In genomic region chr5:107371335-107371734, GRCm38 (mm10) we compare ENCODE assay signal across 27 mouse cellular contexts. TPM values are rescaled to one million over a fixed set of nuclear protein-coding genes. Genes with fewer than 3 reads are reported as not detected.
"Had no signal": no experiment of that assay in that cellular context is flagged by ENCODE, and none has a peak within 500 bp of the region (broad histone marks: within the 10 kb centered on the region; RNA-seq: fewer than 3 reads in every experiment).

No protein-coding gene starts in this region.

- H3K27me3 ChIP-seq: embryonic facial prominence, embryonic 12.5 days; embryonic facial prominence, embryonic 13.5 days; embryonic facial prominence, embryonic 15.5 days; forebrain, embryonic 12.5 days; forebrain, embryonic 13.5 days; forebrain, embryonic 15.5 days had no signal

- H3K4me3 ChIP-seq: embryonic facial prominence, embryonic 10.5 days; embryonic facial prominence, embryonic 12.5 days; embryonic facial prominence, embryonic 13.5 days; embryonic facial prominence, embryonic 15.5 days; erythroblast, embryonic 14.5 days; forebrain, embryonic 10.5 days; forebrain, embryonic 12.5 days; forebrain, embryonic 13.5 days; forebrain, embryonic 15.5 days; gastrocnemius, adult 2 months; heart, adult 2 months had no signal

- H3K36me3 ChIP-seq: embryonic facial prominence, embryonic 10.5 days; forebrain, embryonic 10.5 days; forebrain, embryonic 12.5 days; forebrain, embryonic 15.5 days had no signal

- DNase-seq: cerebellum, adult 9-10 months; cerebellum, adult 9-11 months; cerebellum, postnatal 10 days; cerebellum, postnatal 14 days; cerebellum, postnatal 25 days; cerebellum, postnatal 36 days; embryo, embryonic 11 days; forebrain, postnatal 0 days; gastrocnemius, adult 2 months; gastrocnemius, postnatal 10 days; gastrocnemius, postnatal 14 days; gastrocnemius, postnatal 25 days; gastrocnemius, postnatal 36 days; heart, adult 11 months; heart, adult 18-20 months; heart, adult 2 months had no signal

- H3K9me3 ChIP-seq: embryonic facial prominence, embryonic 10.5 days; embryonic facial prominence, embryonic 12.5 days; embryonic facial prominence, embryonic 13.5 days; embryonic facial prominence, embryonic 15.5 days; forebrain, embryonic 10.5 days; forebrain, embryonic 12.5 days; forebrain, embryonic 13.5 days; forebrain, embryonic 15.5 days had no signal

- H3K4me2 ChIP-seq: embryonic facial prominence, embryonic 12.5 days; embryonic facial prominence, embryonic 13.5 days; embryonic facial prominence, embryonic 15.5 days; forebrain, embryonic 12.5 days; forebrain, embryonic 13.5 days; forebrain, embryonic 15.5 days had no signal

- H3K4me1 ChIP-seq: embryonic facial prominence, embryonic 12.5 days; embryonic facial prominence, embryonic 13.5 days; embryonic facial prominence, embryonic 15.5 days; forebrain, embryonic 13.5 days; forebrain, embryonic 15.5 days had no signal

- H3K9ac ChIP-seq: embryonic facial prominence, embryonic 12.5 days; embryonic facial prominence, embryonic 13.5 days; embryonic facial prominence, embryonic 15.5 days; forebrain, embryonic 12.5 days; forebrain, embryonic 13.5 days; forebrain, embryonic 15.5 days; forebrain, postnatal 0 days had no signal

- H3K27ac ChIP-seq: embryonic facial prominence, embryonic 12.5 days; embryonic facial prominence, embryonic 13.5 days; embryonic facial prominence, embryonic 15.5 days; forebrain, embryonic 12.5 days; forebrain, embryonic 13.5 days; forebrain, embryonic 15.5 days; gastrocnemius, adult 2 months; heart, adult 2 months had no signal

RNA-seq across cellular contexts. Expression of gene Ephx4, which starts 31.2 kb away (rescaled TPM):
- total RNA-seq: common myeloid progenitor, adult 5-6 weeks; granulocyte monocyte progenitor cell, adult 5-6 weeks had no signal
- polyA plus RNA-seq: erythroblast, embryonic 14.5 days had no signal

RNA-seq across cellular contexts. Expression of gene Brdt, which starts 40.4 kb away (rescaled TPM):
- total RNA-seq: common myeloid progenitor, adult 5-6 weeks had no signal
- polyA plus RNA-seq: erythroblast, embryonic 14.5 days had no signal
